Mouse (Mus musculus) ES-E14 (cell line): ENCODE measurements around the gene Marco. TPM values are rescaled to one million over a fixed set of nuclear protein-coding genes. Genes with fewer than 3 reads are reported as not detected.

Source experiments
- DNase-seq: peaks from one replicate; pipeline ENCODE4 v3.0.0-alpha.2; 2013; ENCODE audit warnings: low read depth, low spot score
- H3K27ac ChIP-seq: 2 replicates; pipeline ENCODE4 v1.5.1; 2012; ENCODE audit warnings: low read depth, mild to moderate bottlenecking, low read length, moderate library complexity, mixed read lengths; ENCODE audit not compliant: poor library complexity, insufficient read depth, severe bottlenecking
- H3K36me3 ChIP-seq: 2 replicates; pipeline ENCODE4 v1.6.1; 2012; ENCODE audit warnings: mild to moderate bottlenecking, low read length, moderate library complexity, mixed read lengths; ENCODE audit not compliant: control insufficient read depth, poor library complexity, insufficient read depth, severe bottlenecking
- H3K4me1 ChIP-seq, 2 experiments: fragments of 150-350 bp in 1 of 2; sonication (generic) in 1 of 2; 2 replicates each; pipeline ENCODE4 v1.6.1; 2012; ENCODE audit warnings: low read length in 2 of 2, mild to moderate bottlenecking in 1 of 2, mixed read lengths in 1 of 2; ENCODE audit not compliant: control insufficient read depth in 2 of 2, insufficient read depth in 2 of 2, poor library complexity in 1 of 2
- H3K4me3 ChIP-seq, 2 experiments: fragments of 150-350 bp in 1 of 2; sonication (generic) in 1 of 2; 2 replicates each; pipeline ENCODE4 v1.5.1; 2012; ENCODE audit warnings: low read length in 2 of 2, low read depth in 1 of 2, mild to moderate bottlenecking in 1 of 2, mixed read lengths in 1 of 2; ENCODE audit not compliant: insufficient read depth in 1 of 2, poor library complexity in 1 of 2, severe bottlenecking in 1 of 2
- H3K9ac ChIP-seq: 2 replicates; pipeline ENCODE4 v1.6.1; 2012; ENCODE audit warnings: low read depth, mild to moderate bottlenecking, low read length, mixed read lengths; ENCODE audit not compliant: poor library complexity, insufficient read depth, severe bottlenecking
- H3K9me3 ChIP-seq: fragments of 150-350 bp; sonication (generic); 2 replicates; pipeline ENCODE4 v1.6.1; 2012; ENCODE audit warnings: low read depth, mild to moderate bottlenecking, low read length; ENCODE audit not compliant: control insufficient read depth, insufficient read depth
- CHD2 ChIP-seq: IDR thresholded peaks from 2 replicates; pipeline ENCODE4 v1.6.1; 2014; ENCODE audit warnings: mild to moderate bottlenecking, low read depth, low read length, inconsistent platforms
- HCFC1 ChIP-seq: IDR thresholded peaks from 2 replicates; pipeline ENCODE4 v1.6.1; 2012; ENCODE audit warnings: low read length, inconsistent platforms, borderline replicate concordance; ENCODE audit not compliant: insufficient read depth
- MAFK ChIP-seq: IDR thresholded peaks from 2 replicates; pipeline ENCODE4 v1.6.1; 2014; ENCODE audit warnings: mild to moderate bottlenecking, low read depth, low read length, inconsistent platforms; ENCODE audit not compliant: insufficient read depth
- ZC3H11A ChIP-seq: IDR thresholded peaks from 2 replicates; pipeline ENCODE4 v1.6.1; 2012; ENCODE audit warnings: low read depth, mild to moderate bottlenecking, inconsistent platforms, low read length, borderline replicate concordance
- ZNF384 ChIP-seq: IDR thresholded peaks from 2 replicates; pipeline ENCODE4 v1.6.1; 2012; ENCODE audit warnings: low read depth, low read length, inconsistent platforms
- in situ Hi-C, 2 experiments: fragments of 600-800 bp; cut with MboI; formaldehyde crosslinking; loops; one replicate each; pipeline ENCODE4 v1.15.1; 2025; ENCODE audit warnings: low sequenced_read_pairs in 2 of 2, inconsistent platforms in 1 of 2; ENCODE audit not compliant: unreplicated experiment in 2 of 2
- total RNA-seq: library from RNA; depleted of rRNA; stranded (reverse); fragments of 300-350 nt; gene quantifications from 2 replicates; pipeline ENCODE4 v1.2.3, GENCODE M21; 2012

Marco gene
- total RNA-seq, 1 experiment: not detected

GRCm38 (mm10) chr1:120458524-120458923, 46.3 kb downstream of the Marco start:
- Histone ChIP-seq H3K9me3 (no peaks in the 10 kb centered on the region), H3K4me3 (no peak overlapping the region), H3K27ac (no peak overlapping the region), H3K36me3 (no peaks in the 10 kb centered on the region), H3K9ac (no peak overlapping the region), H3K4me1 (no peaks in the 10 kb centered on the region)
- no peak for TF ChIP-seq MAFK
- no peak for TF ChIP-seq ZNF384
- no peak for TF ChIP-seq ZC3H11A
- TF ChIP-seq HCFC1: no peak
- no peak for TF ChIP-seq CHD2
- DNase-seq: no peak
- in situ Hi-C loops: no loop called here

- in situ Hi-C loops: no loop called here
- TF ChIP-seq HCFC1 (no peak), MAFK (no peak), ZC3H11A (no peak)
- no peak overlapping the region for H3K27ac ChIP-seq
- DNase-seq: no peak
- H3K9me3 ChIP-seq: no peaks in the 10 kb centered on the region
- no peak overlapping the region for H3K4me3 ChIP-seq
- H3K9ac ChIP-seq: no peak overlapping the region
- H3K36me3 ChIP-seq: no peaks in the 10 kb centered on the region
- no peaks in the 10 kb centered on the region for H3K4me1 ChIP-seq
These were observed 53.1 kb downstream of the Marco start for GRCm38 (mm10) chr1:120451486-120452270.

- DNase-seq: no peak
These were observed 55.2 kb downstream of the Marco start for GRCm38 (mm10) chr1:120449662-120450061.

GRCm38 (mm10) chr1:120443228-120443639, 61.6 kb downstream of the Marco start:
- in situ Hi-C loops: no loop called here
- Histone ChIP-seq H3K4me3 (no peak overlapping the region), H3K36me3 (no peaks in the 10 kb centered on the region), H3K9me3 (no peaks in the 10 kb centered on the region), H3K4me1 (no peaks in the 10 kb centered on the region), H3K27ac (no peak overlapping the region), H3K9ac (no peak overlapping the region)
- DNase-seq: no peak
- TF ChIP-seq CHD2: no peak
- no peak for TF ChIP-seq ZC3H11A
- peak; percentile 61 for TF ChIP-seq ZNF384

More at GRCm38 (mm10) chr1:120449662-120450061, 55.2 kb downstream of the Marco start:
- no peaks in the 10 kb centered on the region for H3K36me3 ChIP-seq
- in situ Hi-C loops: no loop called here
- no peak overlapping the region for H3K9ac ChIP-seq
- no peak overlapping the region for H3K4me3 ChIP-seq
- no peak overlapping the region for H3K27ac ChIP-seq
- no peaks in the 10 kb centered on the region for H3K4me1 ChIP-seq
- no peak for TF ChIP-seq CHD2
- TF ChIP-seq ZNF384: no peak
- TF ChIP-seq ZC3H11A: no peak
- no peak for TF ChIP-seq MAFK
- no peak for TF ChIP-seq HCFC1
- no peaks in the 10 kb centered on the region for H3K9me3 ChIP-seq
